Mouse (Mus musculus) liver, embryonic 13.5 days (tissue): ENCODE data around the gene Epas1. TPM values are rescaled to one million over a fixed set of nuclear protein-coding genes. Genes with fewer than 3 reads are reported as not detected.
A peak's percentile ranks its signal among the peaks of the same experiment; 100 is the strongest.

Source experiments
- ATAC-seq: fragments of 200-750 bp; cut with Nextera tagmentation; 2 replicates; pipeline ENCODE4 v1.8.0; 2017; ENCODE audit warnings: low read depth, mild to moderate bottlenecking, moderate number of reproducible peaks, moderate library complexity
- DNase-seq: peaks from one replicate; pipeline ENCODE4 v3.0.0; 2022
- H3K27ac ChIP-seq: fragments of 300-500 bp; sonication (generic); 2 replicates; pipeline ENCODE4 v1.5.1; 2015; ENCODE audit warnings: moderate library complexity, mild to moderate bottlenecking, inconsistent platforms
- H3K27me3 ChIP-seq: fragments of 300-500 bp; sonication (generic); 2 replicates; pipeline ENCODE4 v1.6.1; 2015; ENCODE audit warnings: mild to moderate bottlenecking, inconsistent platforms
- H3K36me3 ChIP-seq: fragments of 300-500 bp; sonication (generic); 2 replicates; pipeline ENCODE4 v1.6.1; 2015; ENCODE audit warnings: mild to moderate bottlenecking, inconsistent platforms
- H3K4me1 ChIP-seq: fragments of 300-500 bp; sonication (generic); replicated peaks from 2 replicates; pipeline ENCODE4 v1.6.1; 2015; ENCODE audit warnings: inconsistent platforms
- H3K4me2 ChIP-seq: fragments of 300-500 bp; sonication (generic); 2 replicates; pipeline ENCODE4 v1.6.1; 2015; ENCODE audit warnings: inconsistent platforms, mild to moderate bottlenecking, moderate library complexity
- H3K4me3 ChIP-seq: fragments of 300-500 bp; sonication (generic); replicated peaks from 2 replicates; pipeline ENCODE4 v1.5.1; 2015; ENCODE audit warnings: mild to moderate bottlenecking, inconsistent platforms
- H3K9ac ChIP-seq: fragments of 300-500 bp; sonication (generic); 2 replicates; pipeline ENCODE4 v1.6.1; 2015; ENCODE audit warnings: mild to moderate bottlenecking, inconsistent platforms
- H3K9me3 ChIP-seq: fragments of 300-500 bp; sonication (generic); replicated peaks from 2 replicates; pipeline ENCODE4 v1.6.1; 2016; ENCODE audit warnings: inconsistent platforms
- WGBS: fragments of 180-500 bp; shearing (Covaris S2); methylation state at CpG from one replicate; pipeline ENCODE4 v1.1.7; 2015; ENCODE audit not compliant: insufficient replicate concordance; 5-methylcytosine and 5-hydroxymethylcytosine counted together
- polyA plus RNA-seq: library from polyadenylated mRNA; unstranded; fragments of >200 nt; fragmentation: Nextera tagmentation; extraction: Ambion mirVana; gene quantifications from 2 replicates; pipeline ENCODE4 v1.2.1, GENCODE M21; 2015

The Epas1 gene
- polyA plus RNA-seq, 1 experiment from 2014 or later: 1.3 TPM

DNA sequence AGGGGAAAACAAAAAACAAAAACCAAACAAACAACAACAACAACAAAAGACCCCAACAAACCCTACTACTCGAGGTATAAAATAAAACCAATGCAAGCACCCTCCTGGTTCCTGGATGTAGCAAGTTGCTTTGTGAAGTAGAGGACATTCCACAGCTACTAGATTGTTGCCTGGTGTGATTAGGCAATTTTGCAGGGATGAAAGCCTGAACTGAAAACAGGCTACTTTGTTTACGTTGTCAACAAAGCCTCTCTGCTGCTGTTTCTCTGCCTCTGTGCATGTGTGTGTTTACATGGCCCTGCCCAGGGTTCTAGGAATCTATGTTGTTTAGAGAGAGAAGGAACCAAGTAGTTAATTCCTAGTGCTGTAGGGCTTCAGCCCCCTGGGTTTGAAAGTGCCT is 4.1 kb downstream of the Epas1 start:
- Histone ChIP-seq H3K36me3 (no peaks in the 10 kb centered on the region), H3K27ac (no peak overlapping the region), H3K9ac (no peak overlapping the region), H3K4me3 (no peak overlapping the region), H3K27me3 (peaks cover 42% of the 10 kb centered on the region), H3K9me3 (no peaks in the 10 kb centered on the region), H3K4me1 (peaks cover 25% of the 10 kb centered on the region), H3K4me2 (no peak overlapping the region)
- ATAC-seq (no peak), DNase-seq (no peak)
- 30% methylated on average over 2 of the region's 2 CpGs for WGBS

DNA sequence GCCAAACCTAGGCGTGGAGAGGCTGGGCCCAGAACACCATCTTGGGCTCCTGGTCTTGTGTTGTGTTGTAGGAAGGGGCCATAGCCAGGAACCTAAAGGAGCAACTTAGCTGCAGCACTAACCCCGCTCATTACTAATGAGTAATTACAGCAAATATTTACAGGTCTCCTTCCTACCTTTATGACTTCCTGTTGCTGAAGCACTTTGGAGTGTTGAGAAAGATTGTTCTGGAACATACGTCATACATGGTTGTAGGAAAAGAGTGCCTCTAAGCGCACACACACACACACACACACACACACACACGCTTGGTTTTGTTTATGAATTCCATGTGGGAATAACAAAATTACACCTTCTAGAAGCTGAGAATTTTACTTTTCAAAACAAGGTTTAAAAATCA is 8.4 kb downstream of the Epas1 start:
- Histone ChIP-seq H3K36me3 (no peaks in the 10 kb centered on the region), H3K4me1 (peaks cover 17% of the 10 kb centered on the region; the same call in 1 of the 2 replicates), H3K9me3 (no peaks in the 10 kb centered on the region), H3K9ac (no peak overlapping the region), H3K27ac (no peak overlapping the region), H3K27me3 (no peaks in the 10 kb centered on the region), H3K4me2 (no peak overlapping the region), H3K4me3 (no peak overlapping the region)
- ATAC-seq (no peak), DNase-seq (no peak)
- WGBS: 62% methylated on average over 5 of the region's 5 CpGs

DNA sequence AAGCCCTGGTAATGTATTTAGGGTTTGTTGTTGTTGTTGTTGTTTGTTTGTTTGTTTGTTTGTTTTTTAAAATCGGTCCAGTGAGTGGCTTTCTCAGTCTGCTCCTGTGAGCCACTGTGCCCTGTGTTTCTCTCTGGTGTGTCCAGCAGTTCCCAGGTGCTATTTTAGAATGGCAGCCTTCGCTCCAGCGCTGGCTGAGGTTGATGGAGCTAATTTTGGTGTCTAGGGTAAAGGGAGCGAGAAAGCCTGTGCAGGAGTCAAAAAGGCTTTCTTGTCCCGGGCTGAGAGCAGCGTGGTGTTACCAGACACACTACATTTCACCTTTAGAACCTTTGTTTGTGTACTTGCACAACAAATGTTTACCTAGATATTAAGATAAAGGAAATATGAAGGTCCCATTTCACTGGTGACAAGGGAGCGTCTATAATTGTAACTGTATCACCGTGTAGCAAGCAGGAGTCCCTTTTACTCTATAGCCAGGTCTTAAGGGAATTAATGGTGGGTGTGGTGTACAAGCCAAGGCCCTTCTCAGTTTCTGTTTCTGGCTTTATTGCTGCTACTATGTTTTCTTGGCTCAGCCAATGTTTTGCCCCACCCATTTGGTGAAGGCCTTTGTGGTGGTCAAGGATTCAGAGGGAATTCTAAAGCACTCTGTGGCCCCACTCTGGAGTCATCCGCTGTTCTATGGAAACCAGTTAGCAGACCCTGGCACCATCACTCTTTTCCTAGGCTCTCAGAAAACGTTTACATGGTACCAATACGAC is 9.2 kb downstream of the Epas1 start:
- Histone ChIP-seq H3K9me3 (no peaks in the 10 kb centered on the region), H3K27me3 (no peaks in the 10 kb centered on the region), H3K27ac (no peak overlapping the region), H3K4me2 (no peak overlapping the region), H3K36me3 (no peaks in the 10 kb centered on the region), H3K9ac (no peak overlapping the region), H3K4me1 (peaks cover 16% of the 10 kb centered on the region; the same call in 1 of the 2 replicates), H3K4me3 (no peak overlapping the region)
- WGBS: 60% methylated on average over 11 of the region's 11 CpGs
- no peak for DNase-seq
- no peak for ATAC-seq

DNA sequence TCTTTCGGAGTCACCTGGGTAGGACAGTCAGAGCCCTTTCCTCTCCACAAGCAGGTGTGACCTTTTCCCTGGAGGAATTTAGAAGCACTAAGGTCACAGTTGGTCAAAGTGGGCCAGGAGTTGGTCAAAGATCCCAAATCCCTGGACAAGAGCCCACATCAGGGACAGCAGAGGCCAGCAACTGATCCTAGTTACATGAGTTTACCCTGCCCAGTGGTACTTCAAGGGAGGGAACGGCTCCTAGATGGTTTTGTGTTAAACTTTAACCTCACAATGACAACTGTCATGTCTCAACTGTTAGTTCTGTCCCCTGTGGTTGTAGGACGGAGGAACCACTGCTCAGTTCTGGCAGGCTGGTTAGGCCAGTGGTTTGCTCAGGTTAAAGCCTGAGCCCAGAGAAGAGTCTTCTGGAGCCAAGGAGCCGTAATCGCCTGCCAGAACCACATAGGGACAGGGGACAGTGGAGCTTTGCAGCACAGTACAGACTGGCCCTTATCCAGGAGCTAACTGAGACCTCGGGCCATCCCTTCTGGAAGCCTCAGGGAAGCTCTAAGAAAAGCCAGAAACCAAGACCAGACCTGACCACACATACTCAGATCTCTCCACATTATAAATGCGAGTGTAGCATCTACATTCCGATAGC is 12.4 kb downstream of the Epas1 start:
- Histone ChIP-seq H3K4me2 (no peak overlapping the region), H3K27ac (no peak overlapping the region), H3K9ac (no peak overlapping the region), H3K4me3 (no peak overlapping the region), H3K36me3 (no peaks in the 10 kb centered on the region), H3K27me3 (no peaks in the 10 kb centered on the region), H3K4me1 (peaks cover 27% of the 10 kb centered on the region), H3K9me3 (no peaks in the 10 kb centered on the region)
- ATAC-seq: peak; percentile 22; the same call in 1 of the 2 replicates
- 74% methylated on average over 8 of the region's 8 CpGs for WGBS
- DNase-seq: no peak

DNA sequence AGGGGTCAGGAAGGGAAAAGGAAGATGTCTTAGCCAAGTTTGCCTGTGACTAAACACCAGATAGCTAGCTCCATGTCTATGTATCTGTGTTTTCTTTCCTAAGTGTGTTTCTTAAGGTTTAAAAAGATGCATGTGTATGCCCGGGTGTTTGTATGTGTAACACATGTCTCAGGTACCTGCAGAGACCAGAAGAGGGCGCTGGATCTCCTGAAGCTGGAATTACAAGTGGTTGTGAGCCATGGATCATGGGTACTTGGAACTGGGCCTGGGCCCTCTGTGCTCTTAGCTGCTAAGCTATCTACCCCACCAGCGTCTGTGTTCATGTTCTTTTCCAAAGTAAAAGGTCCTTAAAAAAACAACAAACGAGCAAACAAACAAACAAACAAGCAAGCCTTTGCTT is 12.9 kb downstream of the Epas1 start:
- H3K36me3 ChIP-seq: no peaks in the 10 kb centered on the region
- DNase-seq: no peak
- no peak overlapping the region for H3K4me3 ChIP-seq
- ATAC-seq: no peak
- no peaks in the 10 kb centered on the region for H3K27me3 ChIP-seq
- H3K9me3 ChIP-seq: no peaks in the 10 kb centered on the region
- no peak overlapping the region for H3K27ac ChIP-seq
- H3K9ac ChIP-seq: no peak overlapping the region
- H3K4me1 ChIP-seq: peaks cover 27% of the 10 kb centered on the region
- no peak overlapping the region for H3K4me2 ChIP-seq
- 75% methylated on average over 4 of the region's 4 CpGs for WGBS

DNA sequence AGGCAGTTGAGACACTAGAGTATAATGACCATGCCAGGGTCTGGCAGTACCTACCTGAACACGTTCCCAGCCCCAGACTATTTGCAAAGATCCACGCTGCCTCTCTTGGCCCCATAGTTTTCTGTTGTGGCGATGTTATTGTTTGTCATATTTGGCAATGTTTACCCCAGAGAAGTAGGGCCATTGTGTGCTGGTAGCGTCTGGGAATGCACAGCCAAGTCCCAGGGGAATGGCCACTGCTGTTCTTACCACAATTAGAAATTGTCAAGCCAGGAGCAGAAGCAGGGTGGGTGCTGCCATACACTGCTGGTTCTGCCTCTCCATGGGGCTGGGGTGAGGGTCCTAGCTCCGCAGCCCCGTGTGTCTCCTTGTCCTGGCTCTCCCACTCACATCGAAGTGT is 15.1 kb downstream of the Epas1 start:
- Histone ChIP-seq H3K4me1 (peaks cover 24% of the 10 kb centered on the region), H3K27ac (no peak overlapping the region), H3K27me3 (no peaks in the 10 kb centered on the region), H3K4me2 (no peak overlapping the region), H3K36me3 (no peaks in the 10 kb centered on the region), H3K9me3 (no peaks in the 10 kb centered on the region), H3K9ac (no peak overlapping the region), H3K4me3 (no peak overlapping the region)
- no peak for ATAC-seq
- no peak for DNase-seq
- WGBS: 59% methylated on average over 7 of the region's 7 CpGs

DNA sequence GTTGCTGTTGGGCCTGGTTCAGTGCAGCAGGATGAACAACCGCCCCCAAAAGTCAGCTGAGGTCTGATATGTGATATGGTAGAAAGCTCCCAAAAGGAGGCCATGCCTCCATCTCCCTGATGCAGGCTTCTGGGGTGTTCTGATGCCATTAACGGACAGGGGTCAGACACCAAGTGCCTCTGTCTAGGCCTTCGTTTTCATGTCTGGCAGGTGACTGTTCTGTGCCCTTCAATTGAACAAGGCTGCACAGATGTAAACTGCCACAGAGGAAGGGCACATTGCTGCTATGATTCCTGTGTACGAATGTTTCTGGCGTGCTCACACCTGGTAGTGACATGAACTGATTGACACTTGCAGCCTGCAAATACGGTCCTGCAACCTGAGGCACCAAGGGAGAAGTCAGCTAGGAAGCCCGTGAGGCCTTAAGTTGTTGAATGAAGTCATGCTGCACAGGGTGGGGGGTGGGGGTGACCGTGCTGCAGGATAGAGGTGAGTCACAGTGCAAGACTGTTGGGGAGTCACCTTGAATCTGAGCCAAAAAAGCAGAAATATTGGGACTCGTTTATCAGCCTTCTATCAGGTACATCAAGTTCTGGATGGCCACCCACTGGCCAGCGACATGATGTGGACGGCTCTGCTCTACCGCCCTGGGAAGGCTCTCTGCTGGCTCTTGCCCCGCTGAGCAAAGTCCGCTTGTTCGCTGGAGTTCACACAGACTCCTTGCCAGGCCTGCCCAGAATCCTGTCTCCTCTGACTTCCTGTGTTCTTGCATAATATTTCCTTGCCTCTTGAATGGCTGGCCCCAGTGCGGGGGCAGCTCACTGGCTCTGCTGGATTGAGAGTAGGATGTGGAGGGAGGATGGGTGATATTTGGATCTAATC is 16.1 kb downstream of the Epas1 start:
- H3K27ac ChIP-seq: peak overlapping the region; percentile 10; the same call in 1 of the 2 replicates
- no peak overlapping the region for H3K9ac ChIP-seq
- no peak overlapping the region for H3K4me2 ChIP-seq
- H3K36me3 ChIP-seq: no peaks in the 10 kb centered on the region
- H3K27me3 ChIP-seq: no peaks in the 10 kb centered on the region
- H3K9me3 ChIP-seq: no peaks in the 10 kb centered on the region
- DNase-seq (no peak), ATAC-seq (peak; percentile 69)
- no peak overlapping the region for H3K4me3 ChIP-seq
- 40% methylated on average over 16 of the region's 16 CpGs for WGBS
- peaks cover 24% of the 10 kb centered on the region for H3K4me1 ChIP-seq

DNA sequence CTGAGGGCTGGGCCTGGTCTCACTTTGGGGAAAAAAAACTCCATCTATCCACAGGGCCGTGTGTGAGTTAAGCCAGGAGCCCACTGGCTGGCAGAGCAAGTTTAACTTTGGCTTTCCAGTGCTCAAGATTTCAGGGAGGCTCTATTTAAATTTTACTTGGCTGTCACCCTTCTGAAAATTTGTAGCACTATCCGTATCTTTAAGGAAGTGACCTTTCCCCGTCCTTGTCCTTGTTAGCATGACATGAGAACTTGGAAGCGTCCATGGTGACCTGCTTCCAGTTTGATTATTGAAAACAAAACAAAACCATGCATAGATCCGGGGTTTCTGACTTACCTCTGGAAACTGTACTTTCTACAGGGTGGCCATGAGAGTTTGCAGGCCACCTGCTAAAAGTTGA is 17.3 kb downstream of the Epas1 start:
- no peaks in the 10 kb centered on the region for H3K36me3 ChIP-seq
- no peak overlapping the region; the same call in 1 of the 2 replicates for H3K27ac ChIP-seq
- H3K4me3 ChIP-seq: no peak overlapping the region
- no peak for DNase-seq
- peaks cover 21% of the 10 kb centered on the region for H3K4me1 ChIP-seq
- no peaks in the 10 kb centered on the region for H3K9me3 ChIP-seq
- ATAC-seq: no peak
- no peak overlapping the region for H3K9ac ChIP-seq
- no peak overlapping the region for H3K4me2 ChIP-seq
- 49% methylated on average over 5 of the region's 5 CpGs for WGBS
- H3K27me3 ChIP-seq: no peaks in the 10 kb centered on the region

DNA sequence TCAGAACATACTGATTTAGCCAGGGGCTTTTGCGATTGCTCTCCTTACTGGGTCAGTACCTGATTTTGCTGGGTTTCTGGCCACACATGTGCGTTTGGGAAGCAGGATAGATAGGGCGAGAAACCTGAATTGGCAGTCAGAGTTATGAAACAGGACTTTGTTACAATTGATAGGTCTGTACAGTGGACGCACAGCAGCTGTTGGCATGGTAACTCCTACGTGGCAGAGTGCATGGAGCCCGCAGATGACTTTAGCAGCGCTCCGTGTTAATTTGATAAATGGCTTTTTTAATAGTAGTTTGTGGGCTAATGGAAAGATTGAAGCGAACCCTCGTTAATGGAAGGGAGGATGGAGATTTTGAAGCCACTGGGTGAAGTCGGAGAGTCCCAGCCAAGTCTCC is 18.5 kb downstream of the Epas1 start:
- no peak overlapping the region for H3K4me3 ChIP-seq
- DNase-seq (no peak), ATAC-seq (no peak)
- H3K4me1 ChIP-seq: peaks cover 25% of the 10 kb centered on the region
- no peaks in the 10 kb centered on the region for H3K9me3 ChIP-seq
- no peak overlapping the region for H3K9ac ChIP-seq
- H3K27me3 ChIP-seq: no peaks in the 10 kb centered on the region
- no peak overlapping the region for H3K4me2 ChIP-seq
- H3K27ac ChIP-seq: no peak overlapping the region
- WGBS: 69% methylated on average over 11 of the region's 11 CpGs
- no peaks in the 10 kb centered on the region for H3K36me3 ChIP-seq

DNA sequence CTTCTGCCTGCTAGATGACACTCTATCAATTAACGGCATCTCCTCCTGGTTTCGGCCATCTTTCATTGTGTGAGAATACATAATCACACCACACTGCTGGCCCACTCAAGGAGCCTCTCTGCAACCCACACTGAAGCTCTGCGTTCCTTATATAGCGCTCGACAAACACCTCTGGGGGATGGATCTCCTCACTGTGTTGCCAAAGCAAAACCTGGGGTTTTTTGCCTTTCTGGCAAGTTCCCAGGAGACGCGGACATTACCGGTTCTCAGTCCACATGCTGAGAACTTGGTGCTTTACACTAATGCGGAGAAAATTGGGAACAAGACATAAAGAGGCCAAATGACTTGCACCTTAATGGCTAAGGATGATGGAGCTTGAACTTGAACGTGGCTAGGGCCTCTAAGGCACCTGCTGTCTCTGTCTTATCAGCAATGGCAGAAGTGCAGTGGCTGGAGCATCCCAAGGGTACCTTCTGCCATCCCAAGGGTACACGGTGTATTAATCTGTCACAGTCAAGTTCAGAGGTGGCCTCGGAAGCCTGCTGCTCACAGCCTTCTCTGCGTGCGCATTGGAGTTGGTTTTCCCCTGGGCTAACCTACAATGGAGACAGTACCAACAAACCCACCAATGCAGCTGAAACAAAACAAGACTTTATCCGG is 19.6 kb downstream of the Epas1 start:
- H3K27me3 ChIP-seq: no peaks in the 10 kb centered on the region
- no peak for DNase-seq
- H3K4me2 ChIP-seq: no peak overlapping the region
- ATAC-seq: no peak
- H3K9me3 ChIP-seq: no peaks in the 10 kb centered on the region
- WGBS: 78% methylated on average over 15 of the region's 15 CpGs
- H3K27ac ChIP-seq: no peak overlapping the region
- no peak overlapping the region for H3K9ac ChIP-seq
- no peaks in the 10 kb centered on the region for H3K36me3 ChIP-seq
- peaks cover 25% of the 10 kb centered on the region for H3K4me1 ChIP-seq
- H3K4me3 ChIP-seq: no peak overlapping the region

DNA sequence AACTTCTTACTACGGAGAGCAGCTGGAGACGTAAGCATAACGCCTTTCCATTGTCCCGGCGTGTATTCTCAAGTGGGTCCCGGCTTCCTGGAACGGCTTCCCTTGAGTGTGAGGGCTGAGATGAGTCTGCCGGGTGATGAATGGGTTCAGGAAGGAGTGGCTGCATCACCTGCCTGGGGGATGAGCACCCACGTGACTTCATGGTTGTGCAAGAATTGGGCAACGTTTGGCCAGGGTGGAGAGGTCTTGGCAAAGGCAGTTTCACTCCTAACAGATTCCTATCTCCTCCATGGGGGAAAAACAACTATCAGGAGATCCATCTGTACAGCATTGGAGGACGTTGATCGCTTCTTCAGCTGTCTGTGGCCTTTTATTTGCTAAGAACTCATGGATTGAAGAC is 23.0 kb downstream of the Epas1 start:
- H3K27ac ChIP-seq: no peak overlapping the region
- no peak for DNase-seq

More for the DNA sequence above, 23.0 kb downstream of the Epas1 start:
- Histone ChIP-seq H3K27me3 (no peaks in the 10 kb centered on the region), H3K36me3 (no peaks in the 10 kb centered on the region), H3K4me1 (0 out of 2 replicates have a peak, but pooled peaks cover 9% of the 10 kb centered on the region), H3K9ac (no peak overlapping the region), H3K4me3 (no peak overlapping the region), H3K9me3 (no peaks in the 10 kb centered on the region), H3K4me2 (no peak overlapping the region)
- 58% methylated on average over 12 of the region's 12 CpGs for WGBS
- ATAC-seq: peak; percentile 26; the same call in 1 of the 2 replicates
